Comparison of ENCODE assay signal across 20 mouse cellular contexts in genomic region chr11:56727556-56727955, GRCm38 (mm10).
A peak's percentile ranks its signal among the peaks of the same experiment; 100 is the strongest.
DNase-seq lines count a peak whose midpoint lies in the region; ATAC-seq and TF ChIP-seq lines count a peak whose summit lies in the region.
"Had no signal": no experiment of that assay in that cellular context is flagged by ENCODE, and none has a peak within 500 bp of the region (broad histone marks: within the 10 kb centered on the region; RNA-seq: fewer than 3 reads in every experiment).

No protein-coding gene starts in this region.

- H3K4me2 ChIP-seq in kidney, postnatal 0 days (ENCODE audit: low read length), result no peak overlapping the region
- H3K4me2 ChIP-seq in kidney, embryonic 15.5 days, result no peak overlapping the region
- H3K4me2 ChIP-seq in hindbrain, embryonic 16.5 days (ENCODE audit: low read length), result no peak overlapping the region
- H3K4me2 ChIP-seq: embryonic facial prominence, embryonic 13.5 days; forebrain, embryonic 13.5 days; hindbrain, embryonic 15.5 days had no signal

- WGBS in kidney, postnatal 0 days, result 49% methylated on average over 4 of the region's 4 CpGs
- WGBS in kidney, embryonic 15.5 days, result 62% methylated on average over 4 of the region's 4 CpGs
- 68% methylated on average over 4 of the region's 4 CpGs for WGBS in hindbrain, embryonic 16.5 days

- no peaks in the 10 kb centered on the region for H3K36me3 ChIP-seq in kidney, postnatal 0 days (ENCODE audit: insufficient read depth, low read length)
- no peaks in the 10 kb centered on the region for H3K36me3 ChIP-seq in kidney, embryonic 15.5 days
- no peaks in the 10 kb centered on the region for H3K36me3 ChIP-seq in hindbrain, embryonic 16.5 days (ENCODE audit: control insufficient read depth, insufficient read depth, low read length)
- H3K36me3 ChIP-seq: embryonic facial prominence, embryonic 13.5 days; G1E; hindbrain, embryonic 15.5 days had no signal

- H3K4me1 ChIP-seq in kidney, postnatal 0 days (replicated peaks; ENCODE audit: insufficient read depth, low read length), result no peaks in the 10 kb centered on the region
- no peaks in the 10 kb centered on the region for H3K4me1 ChIP-seq in kidney, embryonic 15.5 days
- H3K4me1 ChIP-seq in hindbrain, embryonic 16.5 days (ENCODE audit: control insufficient read depth, insufficient read depth, low read depth, low read length), result no peaks in the 10 kb centered on the region; the same call in 1 of the 2 replicates
- H3K4me1 ChIP-seq: forebrain, embryonic 13.5 days; hindbrain, embryonic 15.5 days had no signal

- no peaks in the 10 kb centered on the region for H3K9me3 ChIP-seq in kidney, postnatal 0 days (replicated peaks; ENCODE audit: low read length)
- H3K9me3 ChIP-seq in kidney, embryonic 15.5 days (replicated peaks), result no peaks in the 10 kb centered on the region
- H3K9me3 ChIP-seq in hindbrain, embryonic 16.5 days (ENCODE audit: control insufficient read depth, low read length), result no peaks in the 10 kb centered on the region
- H3K9me3 ChIP-seq: embryonic facial prominence, embryonic 13.5 days; forebrain, embryonic 13.5 days; hindbrain, embryonic 15.5 days had no signal

- H3K9ac ChIP-seq in kidney, postnatal 0 days (ENCODE audit: low read depth, low read length), result no peak overlapping the region
- H3K9ac ChIP-seq in kidney, embryonic 15.5 days, result no peak overlapping the region
- H3K9ac ChIP-seq in hindbrain, embryonic 16.5 days (ENCODE audit: low read depth, low read length), result no peak overlapping the region
- H3K9ac ChIP-seq: embryonic facial prominence, embryonic 13.5 days; forebrain, embryonic 13.5 days; forebrain, postnatal 0 days; hindbrain, embryonic 15.5 days had no signal

- no peak overlapping the region for H3K4me3 ChIP-seq in kidney, postnatal 0 days (replicated peaks; ENCODE audit: low read depth, low read length)
- no peak overlapping the region for H3K4me3 ChIP-seq in kidney, embryonic 15.5 days (replicated peaks)
- H3K4me3 ChIP-seq in hindbrain, embryonic 16.5 days (ENCODE audit: low read length), result no peak overlapping the region
- H3K4me3 ChIP-seq: embryonic facial prominence, embryonic 13.5 days; forebrain, embryonic 13.5 days; hindbrain, embryonic 15.5 days had no signal

- no peaks in the 10 kb centered on the region for H3K27me3 ChIP-seq in kidney, postnatal 0 days (ENCODE audit: insufficient read depth, low read length)
- no peaks in the 10 kb centered on the region for H3K27me3 ChIP-seq in kidney, embryonic 15.5 days
- H3K27me3 ChIP-seq in hindbrain, embryonic 16.5 days (replicated peaks; ENCODE audit: control insufficient read depth, insufficient read depth, low read length), result no peaks in the 10 kb centered on the region
- H3K27me3 ChIP-seq: embryonic facial prominence, embryonic 13.5 days; forebrain, embryonic 13.5 days; hindbrain, embryonic 15.5 days had no signal

- ATAC-seq in kidney, postnatal 0 days (replicated peaks; ENCODE audit: low FRiP score, low read depth), result no peak
- no peak for ATAC-seq in kidney, embryonic 15.5 days (replicated peaks; ENCODE audit: low FRiP score)
- no peak for ATAC-seq in hindbrain, embryonic 16.5 days
- ATAC-seq: CD4-positive, CD25-positive, alpha-beta regulatory T cell, adult 4 months; forebrain, embryonic 13.5 days; forebrain, postnatal 0 days; inflammation-experienced regulatory T-cells, adult 6 months; intestine, postnatal 0 days had no signal

- H3K27ac ChIP-seq in kidney, postnatal 0 days, result no peak overlapping the region
- H3K27ac ChIP-seq in kidney, embryonic 15.5 days, result no peak overlapping the region
- no peak overlapping the region for H3K27ac ChIP-seq in hindbrain, embryonic 16.5 days (ENCODE audit: low read depth, low read length)
- H3K27ac ChIP-seq: embryonic facial prominence, embryonic 13.5 days; forebrain, embryonic 13.5 days; hindbrain, embryonic 15.5 days had no signal

- TF ChIP-seq CTCF in kidney, postnatal 0 days (IDR thresholded peaks at IDR 0.05; ENCODE audit: low read depth), result no peak

- peak; percentile 47 to 49 for DNase-seq in heart, adult 18-20 months
- DNase-seq in heart, postnatal 4 days, result no peak
- DNase-seq in kidney, postnatal 0 days (ENCODE audit: low spot score), result peak; percentile 4
- peak; percentile 34 for DNase-seq in adipocyte (ENCODE audit: low spot score)
- no peak for DNase-seq in right cerebral cortex, postnatal 10 days (ENCODE audit: low spot score in 2 of 2)
- DNase-seq: adrenal gland, postnatal 14 days; B cell, adult 2 months; cerebellum, adult 18-20 months; cerebellum, adult 9-11 months; forebrain, postnatal 0 days; gastrocnemius, postnatal 14 days had no signal

Comparison
In these comparisons a context has a peak if more than half of its experiments do, and no peak if none do; other contexts are left out.
1. DNase-seq: peak in heart, adult 18-20 months (2 of 2), kidney, postnatal 0 days (single experiment) and adipocyte (single experiment); none in heart, postnatal 4 days (single experiment) and right cerebral cortex, postnatal 10 days (0 of 2).